In the genomic region with DNA sequence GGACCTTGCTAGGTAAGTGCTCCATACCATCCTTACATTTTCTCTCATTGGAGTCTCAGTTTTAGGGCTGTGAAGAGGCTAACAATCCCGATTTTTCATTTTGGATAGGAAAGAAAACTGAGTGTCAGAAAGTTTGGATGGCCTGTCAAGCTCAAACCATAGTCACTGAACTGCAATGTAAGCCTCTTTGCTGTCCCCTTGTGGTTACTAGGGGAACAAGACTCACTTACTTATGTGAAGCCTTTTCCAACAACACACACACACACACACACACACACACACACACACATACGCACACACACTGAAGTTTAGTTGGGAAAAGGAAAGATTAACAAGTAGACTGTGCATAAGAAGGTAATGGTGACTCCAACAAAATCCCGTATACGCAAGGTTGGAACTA, we compare ENCODE assay signal across 13 mouse cellular contexts. TPM values are rescaled to one million over a fixed set of nuclear protein-coding genes. Genes with fewer than 3 reads are reported as not detected.
DNase-seq lines count a peak whose midpoint lies in the region; ATAC-seq and TF ChIP-seq lines count a peak whose summit lies in the region.
"Had no signal": no experiment of that assay in that cellular context is flagged by ENCODE, and none has a peak within 500 bp of the region (broad histone marks: within the 10 kb centered on the region; RNA-seq: fewer than 3 reads in every experiment).

No protein-coding gene starts in this region.

- TF ChIP-seq CTCF in heart, adult 2 months (IDR thresholded peaks at IDR 0.05), result peak; percentile 43

- H3K4me3 ChIP-seq in heart, adult 2 months, result no peak overlapping the region
- no peak overlapping the region for H3K4me3 ChIP-seq in midbrain, embryonic 14.5 days (replicated peaks; ENCODE audit: low read depth, low read length)
- H3K4me3 ChIP-seq in midbrain, embryonic 10.5 days, result no peak overlapping the region
- H3K4me3 ChIP-seq: forebrain, embryonic 10.5 days; heart, embryonic 10.5 days; kidney, embryonic 15.5 days; limb, embryonic 10.5 days; midbrain, embryonic 13.5 days had no signal

- no peaks in the 10 kb centered on the region for H3K9me3 ChIP-seq in midbrain, embryonic 14.5 days (ENCODE audit: control insufficient read depth, low read length)
- no peaks in the 10 kb centered on the region for H3K9me3 ChIP-seq in midbrain, embryonic 10.5 days (replicated peaks)
- H3K9me3 ChIP-seq: forebrain, embryonic 10.5 days; heart, embryonic 10.5 days; kidney, embryonic 15.5 days; limb, embryonic 10.5 days; midbrain, embryonic 13.5 days had no signal

- no peak for TF ChIP-seq POLR2A in heart, adult 2 months (IDR thresholded peaks at IDR 0.05; ENCODE audit: insufficient read depth, low read depth, low read length)

- no peaks in the 10 kb centered on the region for H3K4me1 ChIP-seq in heart, adult 2 months (ENCODE audit: control insufficient read depth, insufficient read depth, low read length)
- H3K4me1 ChIP-seq in midbrain, embryonic 14.5 days (ENCODE audit: control insufficient read depth, insufficient read depth, low read length), result no peaks in the 10 kb centered on the region
- no peaks in the 10 kb centered on the region for H3K4me1 ChIP-seq in midbrain, embryonic 10.5 days
- H3K4me1 ChIP-seq: forebrain, embryonic 10.5 days; heart, embryonic 10.5 days; kidney, embryonic 15.5 days; limb, embryonic 10.5 days; midbrain, embryonic 13.5 days had no signal

- WGBS in heart, adult 2 months, result 77% methylated on average over 4 of the region's 4 CpGs
- 86% methylated on average over 4 of the region's 4 CpGs for WGBS in midbrain, embryonic 14.5 days
- 79% methylated on average over 4 of the region's 4 CpGs for WGBS in midbrain, embryonic 10.5 days

- H3K36me3 ChIP-seq in heart, adult 2 months (ENCODE audit: control insufficient read depth, insufficient read depth, low read length), result no peaks in the 10 kb centered on the region
- H3K36me3 ChIP-seq in midbrain, embryonic 14.5 days (ENCODE audit: control insufficient read depth, insufficient read depth, low read length), result no peaks in the 10 kb centered on the region
- 0 out of 2 replicates have a peak, but pooled peaks cover 4% of the 10 kb centered on the region for H3K36me3 ChIP-seq in midbrain, embryonic 10.5 days
- H3K36me3 ChIP-seq: forebrain, embryonic 10.5 days; heart, embryonic 10.5 days; kidney, embryonic 15.5 days; limb, embryonic 10.5 days; midbrain, embryonic 13.5 days had no signal

- no peak for ATAC-seq in midbrain, embryonic 14.5 days (ENCODE audit: low FRiP score, low TSS enrichment)
- ATAC-seq: midbrain, embryonic 13.5 days had no signal

- intact Hi-C loops in heart, adult 2 months (cut with DNase I), result no loop called here
- intact Hi-C loops in heart, postnatal 36 days (cut with DNase I), result no loop called here

- H3K27ac ChIP-seq in heart, adult 2 months, result no peak overlapping the region
- H3K27ac ChIP-seq in midbrain, embryonic 14.5 days (replicated peaks; ENCODE audit: low read depth, low read length), result no peak overlapping the region
- no peak overlapping the region for H3K27ac ChIP-seq in midbrain, embryonic 10.5 days (replicated peaks)
- H3K27ac ChIP-seq: forebrain, embryonic 10.5 days; heart, embryonic 10.5 days; kidney, embryonic 15.5 days; limb, embryonic 10.5 days; midbrain, embryonic 13.5 days had no signal

- no peak overlapping the region for H3K9ac ChIP-seq in heart, adult 2 months (ENCODE audit: low read depth, low read length)
- H3K9ac ChIP-seq in midbrain, embryonic 14.5 days (replicated peaks; ENCODE audit: low read length), result no peak overlapping the region
- H3K9ac ChIP-seq: kidney, embryonic 15.5 days; midbrain, embryonic 13.5 days had no signal

- no peak for DNase-seq in heart, adult 2 months
- DNase-seq in heart, postnatal 36 days, result no peak
- peak; percentile 6 for DNase-seq in midbrain, embryonic 14.5 days
- no peak for DNase-seq in midbrain, embryonic 10.5 days (ENCODE audit: low spot score)
- DNase-seq in NIH3T3 (ENCODE audit: low read depth), result peak; percentile 17
- DNase-seq in retina, postnatal 1 day, result peak; percentile 23
- no peak for DNase-seq in spleen, postnatal 14 days (ENCODE audit: low spot score in 2 of 2)
- DNase-seq: cerebellum, adult 9-10 months had no signal

- no peak overlapping the region for H3K4me2 ChIP-seq in midbrain, embryonic 14.5 days (ENCODE audit: low read length)
- H3K4me2 ChIP-seq: kidney, embryonic 15.5 days; midbrain, embryonic 13.5 days had no signal

- TF ChIP-seq EP300 in heart, adult 2 months (IDR thresholded peaks at IDR 0.05; ENCODE audit: insufficient read depth, low read depth, low read length), result no peak

- H3K79me2 ChIP-seq in heart, adult 2 months (replicated peaks; ENCODE audit: control insufficient read depth, insufficient read depth, low read length), result no peaks in the 10 kb centered on the region

- no peaks in the 10 kb centered on the region for H3K27me3 ChIP-seq in heart, adult 2 months (ENCODE audit: control insufficient read depth, insufficient read depth, low read length)
- no peaks in the 10 kb centered on the region for H3K27me3 ChIP-seq in midbrain, embryonic 14.5 days (ENCODE audit: control insufficient read depth, insufficient read depth, low read length)
- H3K27me3 ChIP-seq in midbrain, embryonic 10.5 days (ENCODE audit: low read depth, poor library complexity, severe bottlenecking), result no peaks in the 10 kb centered on the region
- H3K27me3 ChIP-seq: kidney, embryonic 15.5 days; midbrain, embryonic 13.5 days had no signal

RNA-seq across cellular contexts. Expression of a gene that starts 21.4 kb away (rescaled TPM):
- 1 to 10 TPM; 1.9 to 2.3 TPM for total RNA-seq in heart, adult 2 months (2021)
- polyA plus RNA-seq in heart, adult 2 months (2012; rRNA removed), result 0.27 and 0.70 TPM in 2 replicates
- total RNA-seq in heart, postnatal 36 days (2021), result 1 to 10 TPM; 1.8 to 2.7 TPM
- 5.2 and 7.8 TPM in 2 replicates for polyA plus RNA-seq in midbrain, embryonic 14.5 days (2014; fragmentation: Nextera tagmentation; extraction: Ambion mirVana)
- polyA plus RNA-seq in midbrain, embryonic 10.5 days (2016; fragmentation: Nextera tagmentation; extraction: Ambion mirVana), result 9.2 and 11.1 TPM in 2 replicates

RNA-seq across cellular contexts. Expression of a gene that starts 39.8 kb away (rescaled TPM):
- total RNA-seq in heart, adult 2 months (2021), result 10 to 100 TPM in 1 of 2 experiments, 1 to 10 TPM in 1; 9.4 to 10.5 TPM
- 4.0 and 5.0 TPM in 2 replicates for polyA plus RNA-seq in heart, adult 2 months (2012; rRNA removed)
- total RNA-seq in heart, postnatal 36 days (2021), result 10 to 100 TPM; 10.9 to 11.4 TPM
- polyA plus RNA-seq in midbrain, embryonic 14.5 days (2014; fragmentation: Nextera tagmentation; extraction: Ambion mirVana), result 11.1 and 18.0 TPM in 2 replicates
- 17.4 and 21.6 TPM in 2 replicates for polyA plus RNA-seq in midbrain, embryonic 10.5 days (2016; fragmentation: Nextera tagmentation; extraction: Ambion mirVana)

Comparison
In these comparisons a context has a peak if more than half of its experiments do, and no peak if none do; other contexts are left out.
1. DNase-seq: peak in midbrain, embryonic 14.5 days (single experiment), NIH3T3 (single experiment) and retina, postnatal 1 day (single experiment); none in heart, adult 2 months (0 of 2), heart, postnatal 36 days (0 of 2), midbrain, embryonic 10.5 days (single experiment) and spleen, postnatal 14 days (0 of 2).